Mouse (Mus musculus) cerebellum, postnatal 4 days (tissue): ENCODE data around the gene Olfm3.
A peak's percentile ranks its signal among the peaks of the same experiment; 100 is the strongest.

Source experiments
- DNase-seq, 2 experiments: peaks; one replicate each; pipeline ENCODE4 v3.0.0; 2022; ENCODE audit warnings: low spot score in 2 of 2, mixed read lengths in 1 of 2

Olfm3 gene

DNA sequence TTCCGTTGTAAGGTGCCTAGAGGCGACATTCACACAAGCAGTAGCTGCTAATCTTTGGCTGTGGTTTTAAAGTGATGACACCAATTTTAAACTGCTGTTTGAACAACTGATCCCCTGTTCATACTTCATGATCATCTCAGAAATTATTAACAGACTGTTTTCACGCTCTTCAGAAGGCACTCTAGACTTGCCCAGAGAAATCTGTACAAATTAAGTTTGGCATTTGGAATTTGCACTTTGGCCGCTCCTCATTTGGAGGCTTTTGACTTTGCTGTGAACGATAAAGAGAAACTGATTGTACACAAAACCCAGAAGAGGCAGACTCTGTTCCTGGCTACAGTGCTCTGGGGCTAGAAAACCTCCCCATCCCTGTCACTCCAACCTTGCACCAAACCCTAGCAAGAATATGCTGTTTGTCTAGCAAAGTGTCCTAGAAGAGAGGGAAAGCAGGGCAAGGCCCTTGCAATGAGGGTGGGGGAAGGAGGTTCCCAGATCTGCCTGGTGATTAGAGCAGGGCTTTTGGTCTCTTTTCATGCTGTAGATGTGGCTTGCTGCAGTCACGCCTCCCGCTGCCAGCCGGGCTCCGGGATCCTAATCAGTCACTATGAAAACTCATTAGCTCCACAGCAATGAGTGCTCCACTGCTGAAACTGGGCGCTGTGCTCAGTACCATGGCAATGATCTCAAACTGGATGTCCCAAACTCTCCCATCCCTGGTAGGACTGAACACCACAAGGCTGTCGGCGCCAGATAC, 176.7 kb downstream of the Olfm3 start:
- no peak for DNase-seq

DNA sequence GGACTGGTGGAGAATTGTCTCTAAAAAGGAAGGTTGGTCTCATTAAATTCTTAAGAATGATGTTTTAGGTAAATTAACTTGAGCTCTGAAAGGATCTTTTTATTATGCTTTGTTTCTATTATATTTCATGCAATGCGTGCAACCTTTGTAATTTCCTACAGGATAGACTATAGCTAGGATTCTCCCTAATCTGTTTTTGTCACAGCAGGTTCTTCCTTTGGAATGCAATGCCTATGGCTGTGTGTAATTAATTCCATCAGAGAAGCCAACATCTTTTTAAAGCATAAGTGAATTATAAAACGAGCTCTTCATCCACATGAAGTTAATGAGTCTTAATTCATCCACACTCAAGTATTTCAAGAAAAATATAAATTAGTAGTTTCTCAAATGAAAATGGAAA, 177.5 kb downstream of the Olfm3 start:
- DNase-seq, result no peak

DNA sequence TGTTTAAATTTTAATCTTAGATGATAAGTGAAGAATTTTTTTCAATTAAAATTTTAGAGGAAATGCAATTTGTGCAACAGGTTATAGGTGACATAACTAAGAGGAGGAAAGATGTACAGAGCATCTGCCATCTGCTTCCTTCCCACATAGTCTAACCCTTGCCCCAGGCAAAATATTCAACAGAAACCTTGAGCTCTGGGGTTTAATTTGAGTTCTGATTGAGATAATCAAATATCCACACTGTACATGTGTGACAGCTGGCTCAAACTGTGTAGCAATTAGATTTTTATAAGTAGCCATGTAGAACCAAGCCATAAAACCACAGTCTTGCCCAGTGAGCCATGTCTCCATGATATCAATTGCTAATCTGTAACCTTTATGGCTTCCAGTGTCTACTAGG, 179.1 kb downstream of the Olfm3 start:
- no peak for DNase-seq

DNA sequence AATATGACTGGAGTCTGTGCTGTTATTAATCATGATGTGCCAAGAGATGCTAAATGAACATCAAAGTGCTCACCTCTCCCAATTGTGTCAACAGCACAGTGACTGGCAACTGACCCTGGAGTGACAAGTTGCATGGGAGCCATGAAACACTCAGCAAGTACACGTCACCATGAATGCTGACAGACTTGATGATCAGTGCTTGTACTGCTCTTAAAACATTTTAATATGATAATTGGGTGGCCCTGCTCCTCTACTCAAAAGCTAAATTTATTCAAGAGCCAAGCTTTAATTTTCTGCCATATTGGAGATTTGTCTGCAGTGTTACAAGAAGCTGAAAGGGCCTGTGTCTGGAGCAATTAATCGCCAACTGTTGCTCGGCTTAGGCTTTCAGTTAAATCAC, 184.4 kb downstream of the Olfm3 start:
- DNase-seq, result no peak

DNA sequence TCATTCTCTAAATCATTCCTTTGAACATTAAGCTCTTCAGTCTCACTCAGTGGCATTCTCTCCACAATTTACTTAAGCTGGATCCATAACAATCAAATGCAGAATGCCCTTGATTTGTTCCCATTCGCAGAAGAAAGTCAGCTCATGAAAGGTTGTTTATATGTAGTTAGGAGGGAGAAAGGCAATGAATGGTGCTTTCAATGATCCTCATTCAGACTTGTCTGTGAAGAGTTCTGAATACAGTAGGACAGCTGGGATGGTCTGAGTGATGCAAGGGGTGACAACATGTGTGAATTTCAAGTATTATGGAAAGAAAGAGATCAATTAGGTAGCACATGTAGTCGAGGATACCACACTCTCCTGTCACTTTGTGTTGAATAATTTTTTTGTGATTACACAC, 186.8 kb downstream of the Olfm3 start:
- DNase-seq, result no peak

DNA sequence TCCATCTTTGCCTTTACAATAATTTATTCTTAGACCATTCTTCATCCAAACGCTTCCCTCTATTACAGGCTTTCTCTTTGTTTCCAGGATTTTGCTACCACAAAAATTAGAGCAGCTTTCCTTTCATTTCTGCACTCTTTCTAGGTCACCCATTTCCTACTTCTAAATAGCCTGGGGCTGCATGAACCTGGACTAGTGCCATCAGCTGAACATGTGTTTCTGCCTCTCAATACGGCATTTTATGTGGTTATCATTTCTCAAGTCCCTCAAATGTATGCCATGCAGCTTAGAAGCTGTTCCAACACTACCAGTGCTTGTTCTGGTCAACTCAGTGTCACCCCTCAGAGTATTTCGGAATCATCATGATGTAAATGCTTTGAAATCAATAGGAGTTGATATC, 191.6 kb downstream of the Olfm3 start:
- peak in 1 of 2 experiments; percentile 14 for DNase-seq

DNA sequence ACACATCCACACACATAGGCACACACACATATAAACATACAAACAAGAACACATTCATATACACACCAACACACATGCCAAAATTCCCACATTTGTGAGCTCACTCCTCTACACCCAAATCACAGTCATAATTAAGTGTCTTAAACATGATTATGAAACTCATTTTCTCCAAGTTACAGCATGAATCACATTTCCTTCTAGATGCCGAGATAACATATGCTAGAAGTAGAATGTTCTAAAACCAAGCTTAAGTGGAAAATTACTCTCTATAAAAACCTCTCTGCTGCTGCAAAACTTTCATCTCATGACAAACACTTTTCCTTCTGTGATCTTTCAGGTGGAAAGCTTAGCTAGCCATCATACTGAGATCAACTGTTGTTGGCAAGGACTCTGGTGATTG, 195.7 kb downstream of the Olfm3 start:
- no peak for DNase-seq

DNA sequence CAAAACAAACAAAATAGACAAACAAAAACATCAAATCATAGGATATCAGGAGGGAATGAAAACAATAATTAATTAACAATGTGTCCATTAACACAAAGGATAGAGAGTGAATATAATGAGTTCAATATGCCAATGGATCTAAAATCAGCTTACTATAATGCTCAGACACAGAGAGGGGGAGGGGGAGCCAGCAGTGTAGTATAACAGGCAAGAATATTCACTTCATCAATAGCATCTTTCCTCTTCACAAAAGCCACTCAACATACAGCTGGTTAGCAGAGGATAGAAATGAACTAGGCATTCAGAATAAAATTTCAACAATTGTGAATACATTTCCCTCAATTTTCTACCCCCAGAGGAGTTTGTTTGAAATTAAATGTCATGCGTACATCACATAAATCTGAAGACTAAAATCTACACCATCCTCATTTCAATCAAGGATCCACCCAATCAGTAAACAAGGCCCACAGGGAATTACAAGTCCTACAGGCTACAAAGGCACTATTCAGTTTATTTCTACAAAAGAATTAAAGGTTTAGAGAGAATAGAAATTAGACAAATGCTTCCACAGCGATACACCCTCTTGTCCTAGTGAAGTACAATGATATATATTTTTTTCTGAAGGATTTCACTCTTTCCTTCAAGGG, 200.4 kb downstream of the Olfm3 start:
- DNase-seq, result no peak

DNA sequence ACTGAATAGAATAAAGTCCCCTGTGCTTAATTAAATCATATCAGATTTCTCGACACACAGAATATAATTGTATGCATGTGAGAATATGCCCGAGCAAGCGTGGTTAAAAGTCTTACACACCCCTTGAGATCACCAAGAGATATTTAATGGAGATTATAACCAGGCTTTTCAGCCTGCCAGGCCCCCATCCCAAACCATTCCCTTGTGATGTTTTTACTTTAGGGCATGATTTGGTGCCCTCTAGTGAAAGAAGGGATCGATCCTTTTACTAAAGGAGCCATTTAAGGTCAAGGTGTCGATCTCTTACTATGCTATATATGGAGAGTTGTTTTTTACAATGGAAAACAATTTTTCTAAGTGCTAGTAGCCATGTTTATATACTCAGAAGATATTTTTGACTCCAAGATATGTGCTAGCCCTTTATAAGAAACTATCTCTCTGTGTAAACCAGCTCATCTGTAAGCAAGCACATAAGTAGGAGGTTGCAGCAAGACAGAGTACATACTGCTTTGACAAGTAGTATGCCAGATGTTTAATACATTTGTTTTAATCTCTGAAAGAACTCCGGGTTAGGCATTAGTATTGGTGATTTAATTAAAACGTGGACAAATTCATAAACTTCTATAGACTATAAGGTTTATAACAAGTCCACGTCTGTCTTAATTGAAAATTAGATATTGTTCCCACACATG, 201.1 kb downstream of the Olfm3 start:
- no peak for DNase-seq

DNA sequence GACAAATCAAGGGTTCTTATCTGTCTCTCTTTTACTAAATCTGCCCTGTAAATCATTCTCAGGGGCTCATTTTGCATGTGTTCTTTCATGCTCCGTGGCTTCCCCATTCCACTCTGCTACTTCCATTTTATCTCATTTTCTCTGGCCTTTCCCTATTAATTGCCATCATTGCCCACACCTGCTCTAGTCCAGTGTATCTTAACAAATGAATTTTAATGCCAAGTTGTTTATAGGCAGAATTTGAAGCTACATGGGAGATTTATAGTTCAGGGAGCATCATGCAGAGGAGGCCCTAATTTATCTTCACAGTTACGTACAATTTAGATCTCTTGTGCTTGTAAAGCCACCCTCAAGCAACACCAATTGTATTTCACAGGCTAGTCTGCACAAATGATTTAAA, 241.8 kb downstream of the Olfm3 start:
- no peak for DNase-seq

DNA sequence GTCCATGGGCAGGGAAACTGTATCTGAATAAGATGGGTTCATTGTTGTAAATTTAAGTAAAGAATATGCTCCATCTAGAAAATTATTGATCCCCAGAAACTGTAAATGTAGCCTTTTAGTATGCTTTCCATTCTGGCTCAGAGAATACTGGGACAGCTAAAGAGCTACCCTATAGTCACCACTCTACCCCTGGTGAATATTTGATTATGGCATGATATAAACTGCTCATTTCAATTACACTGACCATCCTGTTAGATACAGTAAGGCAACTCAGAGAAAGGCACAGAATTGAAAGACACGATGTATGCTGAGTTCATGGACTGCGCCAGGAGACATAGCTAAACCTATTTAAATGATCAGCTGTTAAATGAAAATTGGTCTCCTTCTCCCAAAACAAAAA, 242.4 kb downstream of the Olfm3 start:
- no peak for DNase-seq

DNA sequence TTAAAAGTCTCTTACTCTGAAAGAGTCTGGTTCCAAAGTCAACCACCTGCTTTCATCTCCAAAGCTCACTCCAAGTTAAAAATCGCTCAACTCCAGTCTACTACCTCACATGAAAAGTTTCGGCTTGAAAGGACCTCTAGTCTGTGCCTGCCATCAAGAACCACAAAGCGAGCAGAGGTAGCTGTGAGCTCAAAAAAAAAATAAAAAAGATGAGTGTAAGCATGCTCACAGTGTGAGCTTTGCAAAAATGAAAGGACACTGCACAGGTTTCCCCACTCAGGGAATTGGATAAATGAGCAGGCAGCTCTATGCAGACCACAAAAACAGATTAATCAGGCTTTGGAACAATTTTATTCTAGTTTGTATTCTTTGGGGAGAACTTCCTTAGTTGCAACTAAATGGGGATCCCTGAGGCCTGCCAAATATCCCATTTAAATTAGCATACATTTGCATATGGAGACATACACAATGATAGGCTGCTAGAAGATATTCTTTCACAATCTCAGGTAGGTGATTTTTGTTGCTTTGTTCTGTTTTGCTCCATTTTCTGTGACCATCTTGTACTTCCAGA, 255.1 kb downstream of the Olfm3 start:
- DNase-seq, result no peak

DNA sequence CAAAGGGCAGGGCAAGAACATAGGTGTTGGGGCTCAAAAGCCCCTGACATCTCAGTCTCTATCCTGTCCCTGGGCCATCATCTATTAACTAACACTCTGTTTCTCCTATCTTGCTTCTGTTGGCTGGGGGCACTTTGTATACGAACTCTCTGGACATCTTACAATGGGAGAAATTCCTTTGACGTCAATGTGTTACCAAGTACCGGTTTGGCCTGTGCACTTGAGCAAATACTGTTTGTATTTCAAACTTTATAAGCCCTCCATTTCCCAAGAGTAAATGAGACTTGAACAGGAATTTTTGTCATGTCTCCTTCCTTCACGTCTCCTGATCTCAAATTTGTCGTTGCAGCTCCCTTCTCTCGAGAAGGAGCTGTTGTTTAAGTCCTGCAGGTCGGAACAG, 270.7 kb downstream of the Olfm3 start:
- no peak for DNase-seq
